Mouse (Mus musculus): Measurements from ENCODE around the gene Ddb2. TPM values are rescaled to one million over a fixed set of nuclear protein-coding genes. Genes with fewer than 3 reads are reported as not detected.
"Not testable (repeated sequence)": the region's sequence is repeated elsewhere in the genome, so short reads cannot be mapped to it uniquely, and the experiment has no call there.

The Ddb2 gene
- polyA plus RNA-seq, 1 experiment from 2014 or later = 17.0 TPM

- no peaks in the 10 kb centered on the region for H3K36me3 ChIP-seq
- no peak overlapping the region for H3K27ac ChIP-seq
- no peak overlapping the region for H3K9ac ChIP-seq
- no peak overlapping the region for H3K4me3 ChIP-seq (replicated peaks)
- no peak for ATAC-seq (replicated peaks; ENCODE audit: low FRiP score)
- H3K9me3 ChIP-seq (replicated peaks) = no peaks in the 10 kb centered on the region
- peaks cover 22% of the 10 kb centered on the region for H3K4me1 ChIP-seq
- 74% methylated on average over 4 of the region's 4 CpGs for WGBS
- H3K4me2 ChIP-seq = no peak overlapping the region
- H3K27me3 ChIP-seq = peaks cover 42% of the 10 kb centered on the region
Observed at GRCm38 (mm10) chr2:91252001-91252400, 15.2 kb upstream of the Ddb2 start.

- Histone ChIP-seq H3K36me3 (no peaks in the 10 kb centered on the region), H3K4me3 (replicated peaks) (no peak overlapping the region), H3K9ac (no peak overlapping the region), H3K27me3 (peaks cover 12% of the 10 kb centered on the region; the same call in 1 of the 2 replicates), H3K27ac (no peak overlapping the region), H3K9me3 (replicated peaks) (no peaks in the 10 kb centered on the region), H3K4me1 (no peaks in the 10 kb centered on the region), H3K4me2 (no peak overlapping the region)
- no peak for ATAC-seq (replicated peaks; ENCODE audit: low FRiP score)
- whole genome bisulfite sequencing = 86% methylated on average over 4 of the region's 4 CpGs
Observed at GRCm38 (mm10) chr2:91248366-91248765, 11.6 kb upstream of the Ddb2 start.

GRCm38 (mm10) chr2:91244557-91245228, 7.9 kb upstream of the Ddb2 start:
- no peak overlapping the region for H3K9ac ChIP-seq
- H3K27me3 ChIP-seq = no peaks in the 10 kb centered on the region
- no peaks in the 10 kb centered on the region for H3K4me1 ChIP-seq
- H3K4me2 ChIP-seq = no peak overlapping the region
- H3K4me3 ChIP-seq (replicated peaks) = no peak overlapping the region
- H3K36me3 ChIP-seq = no peaks in the 10 kb centered on the region
- ATAC-seq (replicated peaks; ENCODE audit: low FRiP score) = no peak
- 81% methylated on average over 5 of the region's 5 CpGs for WGBS
- H3K27ac ChIP-seq = no peak overlapping the region
- H3K9me3 ChIP-seq (replicated peaks) = no peaks in the 10 kb centered on the region

GRCm38 (mm10) chr2:91243416-91243815, 6.6 kb upstream of the Ddb2 start:
- ATAC-seq (replicated peaks; ENCODE audit: low FRiP score) = no peak
- 71% methylated on average over 3 of the region's 3 CpGs for WGBS
- H3K9ac ChIP-seq = no peak overlapping the region

GRCm38 (mm10) chr2:91242547-91242946, 5.8 kb upstream of the Ddb2 start:
- Histone ChIP-seq H3K4me1 (peaks cover 3% of the 10 kb centered on the region), H3K9ac (no peak overlapping the region), H3K27ac (no peak overlapping the region), H3K4me3 (replicated peaks) (no peak overlapping the region), H3K36me3 (no peaks in the 10 kb centered on the region), H3K9me3 (replicated peaks) (no peaks in the 10 kb centered on the region), H3K27me3 (no peaks in the 10 kb centered on the region), H3K4me2 (no peak overlapping the region)
- ATAC-seq (replicated peaks; ENCODE audit: low FRiP score) = no peak
- 60% methylated on average over 5 of the region's 5 CpGs for WGBS

More at GRCm38 (mm10) chr2:91243416-91243815, 6.6 kb upstream of the Ddb2 start:
- H3K4me3 ChIP-seq (replicated peaks) = no peak overlapping the region
- no peaks in the 10 kb centered on the region for H3K4me1 ChIP-seq
- no peaks in the 10 kb centered on the region for H3K36me3 ChIP-seq
- no peaks in the 10 kb centered on the region for H3K27me3 ChIP-seq
- no peaks in the 10 kb centered on the region for H3K9me3 ChIP-seq (replicated peaks)
- H3K27ac ChIP-seq = no peak overlapping the region
- no peak overlapping the region for H3K4me2 ChIP-seq

GRCm38 (mm10) chr2:91237511-91238080, 814 bp upstream of the Ddb2 start:
- ATAC-seq (replicated peaks; ENCODE audit: low FRiP score); H3K4me1 ChIP-seq; H3K27me3 ChIP-seq; H3K36me3 ChIP-seq; H3K9me3 ChIP-seq (replicated peaks): not testable (repeated sequence)
- Histone ChIP-seq H3K4me3 (replicated peaks) (peak overlapping the region; percentile 61), H3K4me2 (peak overlapping the region; percentile 86), H3K27ac (peak overlapping the region; percentile 96), H3K9ac (peak overlapping the region; percentile 41; the same call in 1 of the 2 replicates)
- 17% methylated on average over 4 of the region's 4 CpGs for WGBS

- H3K9me3 ChIP-seq (replicated peaks) = no peaks in the 10 kb centered on the region
- 83% methylated on average over 2 of the region's 2 CpGs for WGBS
- H3K4me1 ChIP-seq = no peaks in the 10 kb centered on the region
- no peak for ATAC-seq (replicated peaks; ENCODE audit: low FRiP score)
- H3K27me3 ChIP-seq = no peaks in the 10 kb centered on the region
- H3K36me3 ChIP-seq = peaks cover 6% of the 10 kb centered on the region; the same call in 1 of the 2 replicates
- no peak overlapping the region for H3K9ac ChIP-seq
- no peak overlapping the region for H3K4me2 ChIP-seq
- no peak overlapping the region for H3K4me3 ChIP-seq (replicated peaks)
- no peak overlapping the region for H3K27ac ChIP-seq
Observed at GRCm38 (mm10) chr2:91229735-91230134, 7.0 kb downstream of the Ddb2 start.

- ATAC-seq (replicated peaks; ENCODE audit: low FRiP score) = no peak
- 88% methylated on average over 2 of the region's 2 CpGs for WGBS
Observed at GRCm38 (mm10) chr2:91223614-91224013, 13.2 kb downstream of the Ddb2 start.

GRCm38 (mm10) chr2:91220501-91220900, 16.3 kb downstream of the Ddb2 start:
- no peak overlapping the region for H3K4me3 ChIP-seq (replicated peaks)
- 97% methylated on average over 3 of the region's 3 CpGs for WGBS
- no peaks in the 10 kb centered on the region for H3K27me3 ChIP-seq
- H3K4me1 ChIP-seq = no peaks in the 10 kb centered on the region
- H3K36me3 ChIP-seq = peaks cover 11% of the 10 kb centered on the region; the same call in 1 of the 2 replicates
- no peaks in the 10 kb centered on the region for H3K9me3 ChIP-seq (replicated peaks)
- no peak overlapping the region for H3K4me2 ChIP-seq
- ATAC-seq (replicated peaks; ENCODE audit: low FRiP score) = no peak
- H3K9ac ChIP-seq = no peak overlapping the region
- H3K27ac ChIP-seq = no peak overlapping the region

More at GRCm38 (mm10) chr2:91223614-91224013, 13.2 kb downstream of the Ddb2 start:
- H3K27ac ChIP-seq = no peak overlapping the region
- H3K4me1 ChIP-seq = no peaks in the 10 kb centered on the region
- no peaks in the 10 kb centered on the region for H3K36me3 ChIP-seq
- no peak overlapping the region for H3K4me2 ChIP-seq
- no peaks in the 10 kb centered on the region for H3K27me3 ChIP-seq
- H3K9ac ChIP-seq = no peak overlapping the region
- H3K9me3 ChIP-seq (replicated peaks) = no peaks in the 10 kb centered on the region
- H3K4me3 ChIP-seq (replicated peaks) = no peak overlapping the region

GRCm38 (mm10) chr2:91217032-91217431, 19.8 kb downstream of the Ddb2 start:
- WGBS = 62% methylated on average over 4 of the region's 4 CpGs
- Histone ChIP-seq H3K4me3 (replicated peaks) (no peak overlapping the region), H3K4me1 (no peaks in the 10 kb centered on the region), H3K9me3 (replicated peaks) (no peaks in the 10 kb centered on the region), H3K27me3 (no peaks in the 10 kb centered on the region), H3K36me3 (peaks cover 43% of the 10 kb centered on the region), H3K9ac (no peak overlapping the region), H3K27ac (no peak overlapping the region), H3K4me2 (no peak overlapping the region)
- ATAC-seq (replicated peaks; ENCODE audit: low FRiP score) = no peak

- no peaks in the 10 kb centered on the region for H3K27me3 ChIP-seq
- H3K9ac ChIP-seq = no peak overlapping the region
- no peaks in the 10 kb centered on the region for H3K9me3 ChIP-seq (replicated peaks)
- H3K27ac ChIP-seq = no peak overlapping the region
- H3K4me2 ChIP-seq = no peak overlapping the region
- H3K4me1 ChIP-seq = no peaks in the 10 kb centered on the region
- ATAC-seq (replicated peaks; ENCODE audit: low FRiP score) = no peak
- no peak overlapping the region for H3K4me3 ChIP-seq (replicated peaks)
- peaks cover 78% of the 10 kb centered on the region for H3K36me3 ChIP-seq
Observed at GRCm38 (mm10) chr2:91213311-91213710, 23.5 kb downstream of the Ddb2 start.

GRCm38 (mm10) chr2:91206254-91206775, 30.5 kb downstream of the Ddb2 start:
- H3K36me3 ChIP-seq = peaks cover 64% of the 10 kb centered on the region
- ATAC-seq (replicated peaks; ENCODE audit: low FRiP score) = no peak
- H3K4me1 ChIP-seq = peaks cover 17% of the 10 kb centered on the region
- no peak overlapping the region for H3K4me3 ChIP-seq (replicated peaks)
- H3K4me2 ChIP-seq = no peak overlapping the region
- 88% methylated on average over 9 of the region's 9 CpGs for WGBS
- no peak overlapping the region for H3K27ac ChIP-seq
- no peaks in the 10 kb centered on the region for H3K27me3 ChIP-seq
- H3K9ac ChIP-seq = no peak overlapping the region
- H3K9me3 ChIP-seq (replicated peaks) = no peaks in the 10 kb centered on the region
